Mouse (Mus musculus) right cerebral cortex, postnatal 10 days (tissue): ENCODE results near the gene Atp2c2.

ENCODE experiments used
- DNase-seq, 2 experiments: peaks; one replicate each; pipeline ENCODE4 v3.0.0; 2021; ENCODE audit warnings: low spot score in 2 of 2

Atp2c2 gene

DNA sequence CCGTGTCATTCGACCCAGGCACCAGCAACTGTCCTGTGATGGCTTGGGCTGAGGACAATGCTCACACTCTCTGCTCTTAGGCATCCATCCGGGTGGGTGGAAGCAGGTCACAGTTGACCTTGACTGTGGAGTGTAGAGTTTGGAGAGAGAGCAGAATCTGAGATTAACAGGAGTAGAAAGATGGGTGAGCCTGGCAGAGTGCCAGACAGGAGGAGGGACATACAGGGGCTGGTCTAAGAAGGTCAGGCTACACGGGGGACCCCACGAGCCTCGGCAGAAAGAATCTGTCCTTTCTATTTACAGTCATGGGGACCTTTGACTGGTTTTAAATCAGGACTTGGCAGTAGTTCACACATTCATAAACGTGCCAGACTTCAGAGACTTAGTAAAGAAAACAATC, 3.2 kb downstream of the Atp2c2 start:
- DNase-seq: no peak

DNA sequence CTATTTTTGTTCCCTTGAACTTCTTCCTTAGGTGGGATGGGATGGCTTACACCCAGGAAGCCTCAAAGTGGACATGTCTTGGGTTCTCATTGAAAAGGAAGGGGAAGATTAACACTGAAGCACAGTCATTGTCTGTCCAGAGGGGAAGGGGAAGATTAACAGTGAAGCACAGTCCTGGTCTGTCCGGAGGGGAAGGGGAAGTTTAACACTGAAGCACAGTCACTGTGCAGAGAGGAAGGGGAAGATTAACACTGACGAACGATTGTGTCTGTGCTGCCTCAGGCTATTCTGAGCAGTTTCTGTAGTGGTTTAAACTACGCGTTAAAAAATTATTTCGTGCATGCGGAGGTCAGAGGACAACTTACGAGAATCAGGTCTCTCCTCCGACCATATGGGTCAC, 7.3 kb downstream of the Atp2c2 start:
- no peak for DNase-seq

GRCm38 (mm10) chr8:119708471-119708870, 8.7 kb downstream of the Atp2c2 start:
- DNase-seq: no peak

GRCm38 (mm10) chr8:119708878-119709702, 9.3 kb downstream of the Atp2c2 start:
- no peak for DNase-seq

- no peak for DNase-seq
These were observed 9.9 kb downstream of the Atp2c2 start for GRCm38 (mm10) chr8:119709703-119710093.

DNA sequence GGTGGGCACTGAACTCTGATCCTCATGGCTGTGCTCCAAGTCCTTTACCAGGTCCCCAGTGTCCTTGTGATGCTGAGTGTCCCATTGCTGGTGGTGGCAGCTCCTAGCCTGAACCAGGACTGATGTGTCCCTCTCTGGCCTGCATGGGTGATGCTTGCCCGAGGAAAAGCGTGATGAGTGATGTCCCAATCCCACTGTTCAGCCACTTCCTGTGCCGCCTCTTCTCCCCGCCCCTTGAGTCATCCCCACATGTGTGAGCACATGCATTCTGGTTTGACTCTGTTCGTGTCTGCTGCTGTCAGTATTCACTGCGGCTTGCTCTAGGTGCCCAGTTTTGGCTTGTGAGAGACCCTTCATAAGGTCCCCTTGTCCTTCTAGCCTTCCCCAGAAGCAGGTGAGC, 12.4 kb downstream of the Atp2c2 start:
- DNase-seq: no peak

DNA sequence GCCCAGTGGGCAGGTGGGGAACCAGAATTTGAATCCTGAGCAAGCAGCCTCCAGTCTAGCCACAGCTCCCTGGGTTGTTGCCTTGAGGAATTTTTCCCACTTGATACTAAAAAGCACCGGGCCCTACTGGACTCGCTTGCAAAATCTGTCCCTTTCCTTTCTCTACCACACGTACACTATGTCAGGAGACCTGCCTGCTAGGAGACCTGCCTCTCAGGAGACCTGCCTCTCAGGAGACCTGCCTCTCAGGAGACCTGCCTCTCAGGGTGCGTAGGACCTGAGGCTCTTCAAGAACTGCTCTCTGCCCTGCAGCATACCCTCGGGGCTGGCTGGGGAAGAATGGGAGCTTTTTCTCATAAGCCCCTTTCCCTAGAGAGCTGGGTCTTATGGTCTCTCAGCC, 13.6 kb downstream of the Atp2c2 start:
- DNase-seq: no peak

DNA sequence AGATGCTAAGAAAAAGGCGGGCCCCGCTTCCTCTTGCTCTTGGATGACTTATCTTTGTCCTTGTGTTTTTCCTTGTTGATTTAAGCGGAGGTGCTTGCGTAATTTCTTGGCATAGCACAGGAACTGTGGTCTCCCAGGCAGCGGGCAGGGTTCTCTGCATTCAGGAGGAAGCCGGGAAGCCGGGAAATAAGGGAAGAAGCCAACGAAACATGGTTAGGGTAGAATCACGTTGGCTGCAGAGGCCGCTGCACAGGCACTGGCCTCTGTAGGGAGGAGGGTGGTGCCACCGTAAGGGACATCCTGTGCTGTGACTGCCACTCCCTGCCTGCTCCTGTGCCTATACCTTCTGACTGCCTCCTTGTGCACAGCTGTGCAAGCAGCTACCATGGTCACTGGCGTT, 15.4 kb downstream of the Atp2c2 start:
- no peak for DNase-seq

DNA sequence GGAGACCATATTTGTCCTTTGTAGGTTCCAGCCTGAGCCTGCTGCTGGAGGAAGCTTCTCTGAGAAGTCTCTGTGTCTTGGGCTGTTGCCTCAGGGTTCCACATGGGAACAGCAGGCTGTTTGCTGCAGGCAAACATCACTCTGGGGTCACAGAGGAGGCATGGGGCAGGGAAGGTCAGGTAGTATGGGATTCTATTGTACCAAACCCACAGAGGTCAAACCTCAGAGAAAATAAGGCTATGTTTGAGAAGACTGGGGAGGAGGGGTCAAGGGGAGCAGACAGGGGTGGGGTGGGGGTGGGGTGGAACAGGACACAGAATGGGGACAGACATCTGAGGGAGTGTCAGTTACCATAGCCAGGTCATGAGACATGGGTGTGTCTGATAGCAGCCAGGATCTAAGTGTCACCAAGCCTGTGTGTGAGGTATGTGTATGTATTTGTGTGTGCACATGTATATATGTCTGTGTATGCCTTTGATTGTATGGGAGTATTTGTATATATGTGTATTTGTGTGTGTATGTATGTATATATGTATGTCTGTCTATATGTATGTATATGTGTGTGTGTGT, 17.0 kb downstream of the Atp2c2 start:
- DNase-seq: no peak

GRCm38 (mm10) chr8:119717765-119718164, 18.0 kb downstream of the Atp2c2 start:
- DNase-seq: no peak

DNA sequence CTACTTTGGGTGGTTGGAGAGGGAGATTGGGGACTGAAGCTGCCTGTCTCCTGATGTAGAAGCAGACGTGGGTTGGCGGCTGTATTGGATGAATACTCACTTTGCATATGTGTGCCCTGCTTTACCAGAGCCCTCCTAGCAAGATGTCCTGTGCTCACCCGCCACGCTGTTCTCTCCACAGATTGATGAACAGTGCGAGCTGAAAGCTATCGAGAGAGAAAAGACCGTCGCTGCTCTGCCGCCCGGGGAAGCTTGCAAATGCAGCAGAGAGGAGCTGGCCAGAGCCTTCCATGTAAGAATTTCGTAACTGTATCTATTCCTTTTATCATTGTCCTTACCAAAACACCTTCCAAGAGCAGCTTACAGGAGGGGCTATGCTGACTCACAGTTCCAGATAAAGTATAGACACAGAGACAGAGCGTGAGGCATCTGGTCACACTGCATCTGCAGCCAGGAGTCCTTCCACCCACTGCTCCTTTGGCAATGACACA, 19.2 kb downstream of the Atp2c2 start:
- DNase-seq: peak; percentile 35 to 44

GRCm38 (mm10) chr8:119722348-119722747, 22.5 kb downstream of the Atp2c2 start:
- no peak for DNase-seq

DNA sequence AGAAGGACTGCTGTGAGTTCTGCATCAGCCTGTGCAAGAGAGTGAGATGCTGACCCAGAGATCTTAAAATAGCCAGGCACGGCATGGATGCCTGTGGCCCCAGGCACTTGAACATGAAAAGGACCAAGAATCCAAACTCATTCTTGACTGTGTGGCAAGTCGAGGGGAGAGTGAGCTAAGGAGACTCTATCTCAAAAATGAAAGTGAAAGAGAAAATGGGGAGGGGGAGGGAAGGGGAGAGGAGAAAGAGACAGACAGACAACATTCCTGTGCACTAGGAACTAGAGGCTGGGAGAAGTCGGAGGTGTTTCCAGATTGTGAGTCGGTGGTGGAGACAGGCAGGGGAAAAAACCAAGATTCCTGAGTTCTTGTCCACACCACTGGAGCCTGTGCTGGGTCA, 23.9 kb downstream of the Atp2c2 start:
- no peak for DNase-seq

GRCm38 (mm10) chr8:119724596-119724995, 24.8 kb downstream of the Atp2c2 start:
- no peak for DNase-seq

- DNase-seq: no peak
These were observed 27.3 kb downstream of the Atp2c2 start for GRCm38 (mm10) chr8:119727093-119727492.

- DNase-seq: no peak
These were observed 28.6 kb downstream of the Atp2c2 start for GRCm38 (mm10) chr8:119728351-119728895.

DNA sequence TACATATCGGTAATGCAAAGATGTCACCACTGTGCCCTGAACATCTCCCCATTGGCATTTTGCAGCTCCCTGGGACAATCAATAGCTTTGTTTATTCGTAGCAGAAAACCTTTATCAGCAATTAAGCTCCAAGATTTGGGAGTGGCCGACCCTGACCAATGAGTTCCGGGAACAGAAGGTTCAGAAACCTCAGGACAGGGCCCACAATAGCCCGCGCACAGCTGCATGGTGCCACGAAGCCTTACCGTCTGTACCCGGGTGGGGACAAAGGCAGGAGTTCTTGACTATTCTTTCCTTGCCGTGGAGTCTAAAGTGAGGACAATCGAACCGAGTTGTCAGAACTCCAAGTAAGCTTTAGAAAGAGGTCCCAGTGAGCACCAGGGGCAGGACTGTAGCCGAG, 32.3 kb downstream of the Atp2c2 start:
- no peak for DNase-seq

DNA sequence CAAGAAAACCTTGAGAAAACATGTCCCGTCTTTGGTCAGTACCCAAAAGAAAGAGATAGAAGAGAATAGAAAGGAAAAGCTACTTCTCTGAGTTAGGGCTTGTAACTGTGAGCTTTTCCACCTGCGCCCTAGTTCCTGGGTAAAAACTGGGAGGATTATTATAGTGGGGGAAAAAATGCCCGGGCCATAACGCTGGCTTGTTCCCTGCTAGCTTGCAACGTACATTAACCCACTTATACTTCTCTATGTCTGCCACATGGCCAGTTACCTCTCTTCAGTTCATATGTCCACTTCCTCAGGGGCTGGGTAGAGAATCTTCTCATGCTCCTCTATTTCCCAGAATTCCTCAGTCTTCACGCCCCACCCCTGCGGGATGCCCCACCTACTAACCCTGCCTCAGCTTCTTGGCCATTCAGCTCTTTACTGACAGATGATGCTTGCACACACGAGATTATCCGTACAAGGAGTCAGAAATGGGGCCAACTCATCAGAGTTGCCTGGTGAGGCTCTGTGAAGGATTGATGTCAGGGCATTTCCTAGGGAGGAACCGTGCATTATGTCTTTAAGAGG, 36.6 kb downstream of the Atp2c2 start:
- no peak for DNase-seq

DNA sequence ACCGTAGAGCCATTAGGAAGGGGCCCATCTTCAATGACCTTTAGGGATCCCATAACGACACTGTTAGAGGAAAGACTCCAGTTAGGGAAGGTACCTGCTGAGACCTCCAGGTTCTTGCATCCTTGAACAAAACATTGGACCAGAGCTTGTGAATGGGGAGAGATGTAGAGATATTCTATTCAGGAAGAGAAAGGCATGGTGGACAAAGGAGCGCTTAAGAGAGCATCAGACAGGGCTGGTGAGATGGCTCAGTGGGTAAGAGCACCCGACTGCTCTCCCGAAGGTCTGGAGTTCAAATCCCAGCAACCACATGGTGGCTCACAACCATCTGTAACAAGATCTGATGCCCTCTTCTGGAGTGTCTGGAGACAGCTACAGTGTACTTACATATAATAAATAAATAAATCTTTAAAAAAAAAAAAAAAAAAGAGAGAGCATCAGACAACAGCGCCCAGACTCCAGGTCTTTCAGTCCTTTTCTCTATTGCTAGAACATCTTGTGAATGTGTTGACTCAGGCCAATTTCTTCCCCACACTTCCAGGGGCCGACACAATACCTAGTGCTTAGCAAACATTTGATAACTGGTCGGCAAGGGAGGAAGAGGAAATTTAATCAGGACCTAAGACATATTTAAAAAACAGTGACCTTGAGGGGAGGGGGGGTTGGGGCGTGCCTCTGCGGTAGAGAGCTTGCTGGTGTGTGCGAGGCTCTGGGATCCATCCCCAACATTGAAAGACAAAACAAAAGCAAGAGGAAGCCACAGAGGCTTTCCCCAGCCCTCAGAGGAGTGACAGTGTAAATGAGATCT, 37.5 kb downstream of the Atp2c2 start:
- DNase-seq: no peak

DNA sequence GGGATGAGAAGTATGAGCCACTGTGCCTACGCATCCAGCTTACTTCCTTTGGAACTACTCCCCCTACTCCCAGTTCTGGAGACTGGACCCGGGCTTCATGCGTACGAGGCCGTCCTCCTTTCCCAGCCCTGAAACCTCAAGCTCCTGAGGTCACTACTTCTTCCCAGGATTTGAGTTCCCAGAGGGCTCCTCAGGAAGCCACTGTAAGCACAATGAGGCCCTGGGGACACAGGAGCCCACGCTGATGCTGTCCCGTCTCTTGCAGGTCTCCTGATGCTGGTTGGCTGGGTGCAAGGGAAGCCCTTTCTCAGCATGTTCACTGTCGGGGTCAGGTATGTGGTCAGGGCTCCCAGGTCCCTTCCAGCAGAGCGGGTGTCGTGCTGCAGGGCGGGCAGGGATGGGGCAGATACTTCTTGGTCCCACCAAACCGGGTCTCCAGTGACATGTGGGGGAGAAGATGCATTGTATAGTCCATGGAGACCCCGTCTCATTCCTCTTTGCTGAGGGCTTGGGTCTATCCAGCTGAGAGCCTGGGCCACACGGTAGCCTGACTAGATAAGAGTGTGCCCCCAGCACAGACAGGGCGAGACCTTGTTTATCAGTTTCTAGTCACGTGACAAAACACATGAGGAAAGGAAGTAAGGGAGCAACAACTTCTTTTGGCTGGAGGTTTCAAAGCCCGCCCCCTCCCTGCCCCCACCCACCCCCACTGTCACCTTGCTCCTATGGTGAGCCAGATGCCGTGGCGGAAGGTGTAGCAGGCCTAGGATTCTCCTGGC, 38.5 kb downstream of the Atp2c2 start:
- DNase-seq: no peak

- no peak for DNase-seq
These were observed 40.8 kb downstream of the Atp2c2 start for GRCm38 (mm10) chr8:119740634-119741033.
